Mouse (Mus musculus) testis, adult 10 weeks (tissue): Measurements from ENCODE around the gene Sptbn2. TPM values are rescaled to one million over a fixed set of nuclear protein-coding genes. Genes with fewer than 3 reads are reported as not detected.

Experiments used
- polyA plus RNA-seq: library from polyadenylated mRNA; stranded (reverse); fragments of 350-450 nt; fragmentation: Illumina TruSeq; extraction: RNeasy Lipid Tissue Mini Kit (QIAGEN cat#74804); gene quantifications from one replicate; pipeline ENCODE4 v1.2.3, GENCODE M21; 2014; ENCODE audit warnings: low read depth, low replicate concordance

Gene Sptbn2
- 0.13 TPM for polyA plus RNA-seq

DNA sequence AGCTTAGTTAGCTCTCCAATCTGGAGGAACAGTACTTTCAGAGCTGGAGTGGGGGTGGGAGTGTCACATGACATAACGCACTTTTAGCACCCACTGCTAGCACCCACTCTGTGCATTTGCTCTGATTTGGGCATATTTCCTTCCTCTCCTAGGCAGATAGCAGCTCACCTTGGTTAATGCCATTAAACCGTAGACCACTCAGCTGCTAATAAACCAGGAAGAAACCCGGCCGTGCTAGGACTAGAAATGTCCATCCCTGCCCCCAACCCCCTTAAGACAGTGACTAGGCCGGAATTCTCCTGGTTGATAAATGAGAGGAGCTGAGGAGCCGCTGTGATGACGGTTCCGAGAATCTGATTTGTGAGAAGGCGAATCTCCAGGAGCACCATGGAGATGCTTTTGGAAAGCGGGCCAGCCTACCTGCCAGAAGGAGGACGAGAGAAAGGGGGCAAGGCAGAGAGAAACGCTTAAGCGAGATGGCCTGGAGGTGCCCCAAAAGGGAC, at the start of gene Sptbn2:
Gene Sptbn2 (plus strand): TSS at position 70 of the 503 bp plus-strand sequence.

DNA sequence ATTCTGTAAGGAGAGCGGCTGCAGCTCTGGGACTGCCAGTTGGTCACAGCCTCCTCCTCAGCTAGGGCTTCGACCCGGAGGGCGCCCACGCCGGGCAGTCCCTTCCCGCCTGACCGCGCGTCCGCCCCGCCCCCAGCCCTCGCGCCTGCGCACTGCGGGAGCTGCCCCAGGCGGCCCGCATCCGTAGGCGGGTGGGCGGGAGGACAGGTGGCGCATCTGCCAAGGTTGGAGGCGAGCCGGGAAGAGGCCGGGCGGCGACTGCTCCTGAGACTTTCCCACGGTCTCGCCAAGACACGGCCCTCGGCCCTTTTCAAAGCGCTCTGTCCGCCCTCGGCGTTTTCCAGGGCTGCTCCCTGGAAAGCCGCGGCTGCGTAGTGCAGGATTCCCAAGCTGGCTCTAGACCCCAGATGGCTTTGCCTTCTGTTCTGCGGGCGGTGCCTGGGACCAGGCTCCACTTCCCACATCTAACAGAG, 12.7 kb upstream of the Sptbn2 start, which contains the start of gene Gm960:
Gene Gm960 (minus strand): TSS at position 464 of the 473 bp plus-strand sequence.

DNA sequence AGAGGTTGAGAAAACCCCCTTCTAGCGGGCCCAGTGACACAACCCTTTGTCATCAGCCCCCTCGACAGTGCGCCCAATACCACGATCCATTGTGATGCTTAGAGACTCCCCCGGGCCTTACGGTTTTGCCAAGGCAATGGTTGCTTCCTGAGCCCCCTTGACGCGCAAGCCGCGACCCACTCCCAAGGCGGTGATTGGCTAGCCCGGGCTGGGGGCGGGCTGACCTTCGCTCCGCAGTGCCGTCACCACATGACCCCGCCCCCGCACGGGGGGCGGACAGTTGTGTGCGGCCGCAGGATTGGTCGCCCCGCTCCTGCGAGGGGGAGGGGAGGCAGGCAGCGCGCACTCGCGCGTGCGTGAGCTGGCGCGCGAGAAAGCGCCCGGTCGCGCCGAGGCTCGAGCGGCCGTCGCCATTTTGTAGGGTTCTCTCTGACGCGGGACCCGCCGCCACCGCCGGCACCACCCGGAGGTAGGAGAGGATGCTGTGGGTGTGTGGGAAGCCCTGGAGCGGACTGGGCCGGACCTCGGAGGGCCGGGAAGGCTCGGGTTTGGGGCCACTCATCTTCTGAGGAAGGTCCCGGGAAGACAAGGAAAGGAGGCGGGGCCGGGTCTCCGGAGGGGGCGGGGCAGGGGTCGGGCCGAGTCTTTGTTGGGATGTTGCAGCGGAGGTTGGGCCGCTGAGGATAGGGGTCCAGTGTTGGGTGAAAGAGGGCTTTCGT, 45.4 kb downstream of the Sptbn2 start, which contains the start of gene Rbm4b:
Gene Rbm4b (plus strand): TSS at position 305 of the 719 bp plus-strand sequence.

GRCm38 (mm10) chr19:4793831-4794422, 83.0 kb downstream of the Sptbn2 start, which contains the start of gene Rbm4:
Rbm4 (minus strand) TSS chr19:4793901.

Other genes with a start within 250 kb of the Sptbn2 start
- gene Syt12, start 233.7 kb upstream of the Sptbn2 start, polyA plus RNA-seq = not detected
- 0.18 TPM for gene 2010003K11Rik, start 212.6 kb upstream of the Sptbn2 start, polyA plus RNA-seq
- gene Pcx, start 200.7 kb upstream of the Sptbn2 start, polyA plus RNA-seq = 0.39 TPM
- not detected for gene Lrfn4, start 95.5 kb upstream of the Sptbn2 start, polyA plus RNA-seq
- 2.3 TPM for gene Rce1, start 85.5 kb upstream of the Sptbn2 start, polyA plus RNA-seq
- gene Gm960, start 12.5 kb upstream of the Sptbn2 start, polyA plus RNA-seq = 1.9 TPM
- gene Rbm4b, start 45.3 kb downstream of the Sptbn2 start, polyA plus RNA-seq = 73.0 TPM
- gene Rbm4, start 82.7 kb downstream of the Sptbn2 start, polyA plus RNA-seq = 11.1 TPM
- gene Gm21992, start 100.4 kb downstream of the Sptbn2 start, polyA plus RNA-seq = 4.2 TPM
- 7.7 TPM for gene Rbm14, start 100.5 kb downstream of the Sptbn2 start, polyA plus RNA-seq
- gene Ccs, start 128.2 kb downstream of the Sptbn2 start, polyA plus RNA-seq = 1.5 TPM
- 31.7 TPM for gene Ccdc87, start 128.2 kb downstream of the Sptbn2 start, polyA plus RNA-seq
- gene Ctsf, start 144.0 kb downstream of the Sptbn2 start, polyA plus RNA-seq = 10.1 TPM
- 0.50 TPM for gene Actn3, start 166.7 kb downstream of the Sptbn2 start, polyA plus RNA-seq
- gene Zdhhc24, start 167.5 kb downstream of the Sptbn2 start, polyA plus RNA-seq = 6.2 TPM
- gene Bbs1, start 195.5 kb downstream of the Sptbn2 start, polyA plus RNA-seq = 10.4 TPM
- gene Dpp3, start 217.1 kb downstream of the Sptbn2 start, polyA plus RNA-seq = 3.0 TPM
- gene Peli3, start 232.0 kb downstream of the Sptbn2 start, polyA plus RNA-seq = 0.28 TPM